Mouse (Mus musculus): ENCODE results near the gene Gper1.

Gene Gper1

GRCm38 (mm10) chr5:139423026-139423865 is at the start of gene Gper1:
TSS of gene Gper1 (plus strand) at chr5:139423151.
- no peak for DNase-seq (ENCODE audit: low spot score)

- DNase-seq (ENCODE audit: low spot score), result no peak
These were observed 49.0 kb upstream of the Gper1 start for GRCm38 (mm10) chr5:139373889-139374444.

GRCm38 (mm10) chr5:139374841-139375240 is 48.1 kb upstream of the Gper1 start:
- DNase-seq (ENCODE audit: low spot score), result no peak

- no peak for DNase-seq (ENCODE audit: low spot score)
These were observed 45.3 kb upstream of the Gper1 start, which contains the start of gene Gpr146 for GRCm38 (mm10) chr5:139377468-139378270. TSS of gene Gpr146 (plus strand) at chr5:139377697.

- no peak for DNase-seq (ENCODE audit: low spot score)
These were observed 44.7 kb upstream of the Gper1 start for GRCm38 (mm10) chr5:139378271-139378556.

- DNase-seq (ENCODE audit: low spot score), result peak; percentile 39
These were observed 43.8 kb upstream of the Gper1 start for GRCm38 (mm10) chr5:139378986-139379629.

- no peak for DNase-seq (ENCODE audit: low spot score)
These were observed 43.1 kb upstream of the Gper1 start for GRCm38 (mm10) chr5:139379771-139380384.

GRCm38 (mm10) chr5:139380385-139381248 is 42.3 kb upstream of the Gper1 start:
- DNase-seq (ENCODE audit: low spot score), result peak; percentile 89

- DNase-seq (ENCODE audit: low spot score), result no peak
These were observed 41.1 kb upstream of the Gper1 start for GRCm38 (mm10) chr5:139381586-139382513.

GRCm38 (mm10) chr5:139382760-139383159 is 40.2 kb upstream of the Gper1 start:
- no peak for DNase-seq (ENCODE audit: low spot score)

GRCm38 (mm10) chr5:139383234-139383633 is 39.7 kb upstream of the Gper1 start:
- DNase-seq (ENCODE audit: low spot score), result no peak

GRCm38 (mm10) chr5:139384531-139384930 is 38.4 kb upstream of the Gper1 start:
- DNase-seq (ENCODE audit: low spot score), result no peak

- DNase-seq (ENCODE audit: low spot score), result no peak
These were observed 36.9 kb upstream of the Gper1 start for GRCm38 (mm10) chr5:139386047-139386446.

GRCm38 (mm10) chr5:139387329-139388194 is 35.4 kb upstream of the Gper1 start:
- DNase-seq (ENCODE audit: low spot score), result no peak

GRCm38 (mm10) chr5:139388195-139388570 is 34.8 kb upstream of the Gper1 start:
- no peak for DNase-seq (ENCODE audit: low spot score)

- no peak for DNase-seq (ENCODE audit: low spot score)
These were observed 34.0 kb upstream of the Gper1 start for GRCm38 (mm10) chr5:139388694-139389675.

GRCm38 (mm10) chr5:139389676-139390061 is 33.3 kb upstream of the Gper1 start:
- DNase-seq (ENCODE audit: low spot score), result peak; percentile 50

All from urinary bladder, postnatal 25 days (tissue).